25 mouse cellular contexts compared by ENCODE assay signal in the genomic region with DNA sequence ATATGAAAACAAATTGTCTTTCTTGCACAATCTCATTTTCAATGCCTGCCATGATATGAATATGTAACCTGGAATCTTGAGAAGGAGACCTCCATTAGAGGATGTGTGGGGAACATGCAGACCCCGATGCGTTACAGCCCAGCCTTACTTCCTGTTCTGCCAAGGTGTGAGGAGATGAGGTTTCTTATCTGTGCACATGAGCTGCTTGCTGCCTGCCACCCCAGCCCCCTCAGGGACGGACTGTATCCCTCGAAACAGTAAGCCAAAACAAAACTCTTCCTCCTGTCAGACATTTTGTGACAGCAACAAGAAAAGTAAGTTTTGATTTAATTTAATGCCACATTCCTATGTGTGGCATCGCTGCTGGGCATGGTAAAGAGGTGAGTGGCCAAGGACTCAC.
DNase-seq lines count a peak whose midpoint lies in the region; ATAC-seq and TF ChIP-seq lines count a peak whose summit lies in the region.
"Had no signal": no experiment of that assay in that cellular context is flagged by ENCODE, and none has a peak within 500 bp of the region (broad histone marks: within the 10 kb centered on the region; RNA-seq: fewer than 3 reads in every experiment).

No protein-coding gene starts in this region.

- no peak for TF ChIP-seq CTCF in MEL (IDR thresholded peaks at IDR 0.05 in 2 of 3, conservative IDR thresholded peaks at IDR 0.05 in 1 of 3; ENCODE audit: control insufficient read depth in 1 of 3, insufficient read depth in 1 of 3, low read depth in 2 of 3, low read length in 3 of 3, poor library complexity in 1 of 3, severe bottlenecking in 1 of 3)
- TF ChIP-seq CTCF in olfactory bulb, adult 2 months (IDR thresholded peaks at IDR 0.05; ENCODE audit: insufficient read depth, low read depth, low read length), result no peak

- no peak overlapping the region for H3K9ac ChIP-seq in MEL (ENCODE audit: control insufficient read depth, low read depth, low read length, poor library complexity, severe bottlenecking)
- no peak overlapping the region for H3K9ac ChIP-seq in forebrain, embryonic 11.5 days (ENCODE audit: low read length)
- H3K9ac ChIP-seq: embryonic facial prominence, embryonic 12.5 days; forebrain, embryonic 12.5 days had no signal

- WGBS in olfactory bulb, adult 2 months, result 97% methylated on average over 5 of the region's 5 CpGs
- 89% methylated on average over 5 of the region's 5 CpGs for WGBS in forebrain, embryonic 11.5 days

- ATAC-seq in common myeloid progenitor, adult 5-6 weeks (replicated peaks; ENCODE audit: low read depth, poor library complexity, severe bottlenecking), result 0 out of 2 replicates have a peak, but pooled peaks have one; percentile 15
- ATAC-seq in forebrain, embryonic 11.5 days (replicated peaks; ENCODE audit: low FRiP score), result no peak
- ATAC-seq: activated CD4-positive, CD25-positive, alpha-beta regulatory T cell, adult 4 months; CD4-positive, CD25-positive, alpha-beta regulatory T cell, adult 4 months; forebrain, embryonic 14.5 days; forebrain, embryonic 16.5 days; Patski had no signal

- H3K4me2 ChIP-seq in forebrain, embryonic 11.5 days (ENCODE audit: low read depth, low read length, severe bottlenecking), result no peak overlapping the region
- H3K4me2 ChIP-seq: embryonic facial prominence, embryonic 12.5 days; forebrain, embryonic 12.5 days had no signal

- H3K9me3 ChIP-seq in MEL (replicated peaks; ENCODE audit: insufficient read depth, low read length), result no peaks in the 10 kb centered on the region
- no peaks in the 10 kb centered on the region for H3K9me3 ChIP-seq in forebrain, embryonic 11.5 days (ENCODE audit: control insufficient read depth, low read length)
- H3K9me3 ChIP-seq: embryonic facial prominence, embryonic 10.5 days; embryonic facial prominence, embryonic 12.5 days; forebrain, embryonic 12.5 days had no signal

- DNase-seq in MEL (ENCODE audit: low read depth, low spot score), result peak; percentile 63
- DNase-seq in forebrain, embryonic 11.5 days (ENCODE audit: low spot score), result no peak
- no peak for DNase-seq in embryo, embryonic 9.5 days (ENCODE audit: extremely low spot score)
- DNase-seq: adrenal gland, adult 8-10 months; adrenal gland, postnatal 14 days; adrenal gland, postnatal 36 days; B cell, adult 2 months; cerebellum, adult 11-12 months; cerebellum, adult 2 months; cerebellum, adult 9-10 months; cerebellum, postnatal 10 days; cerebellum, postnatal 25 days; embryo, embryonic 11 days had no signal

- TF ChIP-seq EP300 in MEL (IDR thresholded peaks at IDR 0.05; ENCODE audit: low read depth in 1 of 2, low read length in 2 of 2), result peak in 1 of 2 experiments; percentile 63; a peak in 2 of 4 replicates

- no peak for TF ChIP-seq RAD21 in MEL (IDR thresholded peaks at IDR 0.05; ENCODE audit: low read depth, low read length)

- H3K4me3 ChIP-seq in MEL (ENCODE audit: control insufficient read depth in 1 of 2, insufficient read depth in 1 of 2, low read depth in 2 of 2, low read length in 2 of 2), result no peak overlapping the region
- H3K4me3 ChIP-seq in olfactory bulb, adult 2 months (ENCODE audit: insufficient read depth, low read depth, low read length), result no peak overlapping the region
- no peak overlapping the region for H3K4me3 ChIP-seq in forebrain, embryonic 11.5 days (ENCODE audit: low read depth, low read length)
- H3K4me3 ChIP-seq: embryonic facial prominence, embryonic 10.5 days; embryonic facial prominence, embryonic 12.5 days; forebrain, embryonic 12.5 days had no signal

- H3K36me3 ChIP-seq in MEL (ENCODE audit: control insufficient read depth in 1 of 2, insufficient read depth in 2 of 2, low read length in 2 of 2), result no peaks in the 10 kb centered on the region
- no peaks in the 10 kb centered on the region for H3K36me3 ChIP-seq in forebrain, embryonic 11.5 days (ENCODE audit: control insufficient read depth, insufficient read depth, low read length)
- H3K36me3 ChIP-seq: embryonic facial prominence, embryonic 10.5 days; embryonic facial prominence, embryonic 12.5 days; forebrain, embryonic 12.5 days; G1E had no signal

- no peak for TF ChIP-seq POLR2A in MEL (IDR thresholded peaks at IDR 0.05; ENCODE audit: control insufficient read depth in 1 of 2, insufficient read depth in 1 of 2, low read depth in 1 of 2, low read length in 2 of 2, poor library complexity in 1 of 2)
- TF ChIP-seq POLR2A in olfactory bulb, adult 2 months (IDR thresholded peaks at IDR 0.05; ENCODE audit: insufficient read depth, low read depth, low read length), result no peak

- H3K27me3 ChIP-seq in MEL (ENCODE audit: control insufficient read depth in 1 of 2, insufficient read depth in 2 of 2, low read length in 2 of 2), result no peaks in the 10 kb centered on the region
- no peaks in the 10 kb centered on the region for H3K27me3 ChIP-seq in forebrain, embryonic 11.5 days (ENCODE audit: control insufficient read depth, insufficient read depth, low read length)
- H3K27me3 ChIP-seq: CH12.LX; embryonic facial prominence, embryonic 12.5 days; forebrain, embryonic 12.5 days; Patski had no signal

- peak overlapping the region; percentile 41 for H3K27ac ChIP-seq in MEL (ENCODE audit: control insufficient read depth, low read depth, low read length)
- H3K27ac ChIP-seq in olfactory bulb, adult 2 months (ENCODE audit: insufficient read depth, low read depth, low read length), result 0 out of 2 replicates have a peak overlapping the region, but pooled peaks have one; percentile 14
- no peak overlapping the region for H3K27ac ChIP-seq in forebrain, embryonic 11.5 days (ENCODE audit: low read depth, low read length)
- H3K27ac ChIP-seq: embryonic facial prominence, embryonic 10.5 days; embryonic facial prominence, embryonic 12.5 days; forebrain, embryonic 12.5 days had no signal

- no peaks in the 10 kb centered on the region for H3K79me2 ChIP-seq in MEL (ENCODE audit: control insufficient read depth, insufficient read depth, low read length, poor library complexity)

- peaks cover 0 to 7% of the 10 kb centered on the region in 2 experiments; a peak in 3 of 4 replicates for H3K4me1 ChIP-seq in MEL (ENCODE audit: control insufficient read depth in 1 of 2, insufficient read depth in 2 of 2, low read length in 2 of 2)
- peaks cover 9% of the 10 kb centered on the region for H3K4me1 ChIP-seq in olfactory bulb, adult 2 months (ENCODE audit: control insufficient read depth, insufficient read depth, low read length)
- H3K4me1 ChIP-seq in forebrain, embryonic 11.5 days (replicated peaks; ENCODE audit: control insufficient read depth, insufficient read depth, low read length), result no peaks in the 10 kb centered on the region
- H3K4me1 ChIP-seq: forebrain, embryonic 12.5 days had no signal

TF ChIP-seq in MEL, 35 proteins besides CTCF, POLR2A, EP300 and RAD21:
- TF ChIP-seq TCF12 (IDR thresholded peaks at IDR 0.05; ENCODE audit: low read depth, low read length) (no peak), MXI1 (IDR thresholded peaks at IDR 0.05; ENCODE audit: low read depth, low read length) (no peak), CHD2 (IDR thresholded peaks at IDR 0.05; ENCODE audit: low read length) (no peak), ZMIZ1 (IDR thresholded peaks at IDR 0.05; ENCODE audit: low read depth, low read length) (no peak), GATA1 (IDR thresholded peaks at IDR 0.05; ENCODE audit: low read depth, low read length) (peak; percentile 51; the same call in 1 of the 2 replicates), TAL1 (IDR thresholded peaks at IDR 0.05; ENCODE audit: low read length) (peak; percentile 36), BHLHE40 (IDR thresholded peaks at IDR 0.05; ENCODE audit: borderline replicate concordance, low read depth, low read length) (no peak), MAZ (IDR thresholded peaks at IDR 0.05; ENCODE audit: low read depth, low read length) (no peak), NELFE (IDR thresholded peaks at IDR 0.05; ENCODE audit: low read depth, low read length) (no peak), ZKSCAN1 (IDR thresholded peaks at IDR 0.05; ENCODE audit: low read depth, low read length) (no peak), SMC3 (IDR thresholded peaks at IDR 0.05; ENCODE audit: low read depth, low read length) (no peak), NRF1 (IDR thresholded peaks at IDR 0.05; ENCODE audit: insufficient read depth, low read depth, low read length, poor library complexity, severe bottlenecking) (no peak), MYB (IDR thresholded peaks at IDR 0.05; ENCODE audit: low read depth, low read length) (no peak), RCOR1 (IDR thresholded peaks at IDR 0.05; ENCODE audit: low read depth, low read length) (no peak), HCFC1 (IDR thresholded peaks at IDR 0.05; ENCODE audit: low read depth, low read length) (no peak)
TF ChIP-seq in MEL: peak in this region for 2.
